Mouse (Mus musculus): ENCODE data around the gene Acrbp. TPM values are rescaled to one million over a fixed set of nuclear protein-coding genes. Genes with fewer than 3 reads are reported as not detected.
A peak's percentile ranks its signal among the peaks of the same experiment; 100 is the strongest.

Gene Acrbp
- polyA plus RNA-seq, 1 experiment from 2014 or later, result 8.3 TPM

GRCm38 (mm10) chr6:125098513-125098912 lies 49.0 kb downstream of the Acrbp start:
- Histone ChIP-seq H3K4me2 (peak overlapping the region; percentile 98), H3K36me3 (ENCODE audit: control insufficient read depth, insufficient read depth, low read length) (peaks cover 27% of the 10 kb centered on the region), H3K9me3 (replicated peaks; ENCODE audit: control insufficient read depth, low read length) (no peaks in the 10 kb centered on the region), H3K4me3 (ENCODE audit: low read depth, low read length) (peak overlapping the region; percentile 99), H3K9ac (ENCODE audit: low read depth, low read length) (peak overlapping the region; percentile 98), H3K27ac (ENCODE audit: low read depth, low read length) (no peak overlapping the region), H3K4me1 (ENCODE audit: control insufficient read depth, insufficient read depth, low read length) (peaks cover 31% of the 10 kb centered on the region), H3K27me3 (ENCODE audit: control insufficient read depth, insufficient read depth, low read length) (no peaks in the 10 kb centered on the region)
- ATAC-seq (replicated peaks; ENCODE audit: insufficient number of reproducible peaks, low FRiP score, low TSS enrichment), result no peak
- WGBS (ENCODE audit: insufficient replicate concordance), result 55% methylated on average over 3 of the region's 3 CpGs

DNA sequence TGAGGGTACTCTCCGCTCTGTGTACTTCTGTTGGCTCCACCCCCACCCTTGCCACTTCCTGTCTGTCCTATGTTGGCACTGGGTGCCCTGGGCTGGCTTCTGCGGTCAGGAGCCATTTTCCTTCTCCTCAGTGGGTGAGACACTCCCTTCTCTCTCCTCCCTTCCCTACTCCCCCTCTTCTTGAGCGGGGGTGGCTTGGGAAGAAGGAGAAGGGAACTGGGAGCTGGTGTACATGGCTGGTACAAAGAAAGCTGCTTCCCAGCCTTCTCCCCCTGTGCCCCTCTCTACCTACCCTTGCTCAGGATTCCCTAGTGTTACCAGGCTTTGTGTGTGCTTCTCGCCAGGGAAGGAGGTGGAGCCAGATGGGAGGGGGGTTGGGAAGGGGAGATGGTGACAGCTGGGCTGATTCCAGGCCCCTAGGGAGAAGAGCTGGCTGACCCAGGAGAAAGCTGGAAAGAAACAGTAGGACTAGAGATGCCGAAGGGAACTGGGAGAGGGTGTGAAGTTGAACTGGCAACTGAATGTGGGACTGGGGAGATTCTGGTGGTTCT lies 50.0 kb downstream of the Acrbp start:
- Histone ChIP-seq H3K9me3 (replicated peaks; ENCODE audit: control insufficient read depth, low read length) (no peaks in the 10 kb centered on the region), H3K36me3 (ENCODE audit: control insufficient read depth, insufficient read depth, low read length) (peaks cover 33% of the 10 kb centered on the region), H3K27ac (ENCODE audit: low read depth, low read length) (no peak overlapping the region), H3K4me3 (ENCODE audit: low read depth, low read length) (peak overlapping the region; percentile 14; the same call in 1 of the 2 replicates), H3K27me3 (ENCODE audit: control insufficient read depth, insufficient read depth, low read length) (no peaks in the 10 kb centered on the region), H3K4me2 (peak overlapping the region; percentile 98), H3K4me1 (ENCODE audit: control insufficient read depth, insufficient read depth, low read length) (peaks cover 31% of the 10 kb centered on the region), H3K9ac (ENCODE audit: low read depth, low read length) (peak overlapping the region; percentile 47)
- no peak for ATAC-seq (replicated peaks; ENCODE audit: insufficient number of reproducible peaks, low FRiP score, low TSS enrichment)
- WGBS (ENCODE audit: insufficient replicate concordance), result 50% methylated on average over 5 of the region's 5 CpGs

GRCm38 (mm10) chr6:125101444-125101843 lies 52.0 kb downstream of the Acrbp start:
- no peak overlapping the region; the same call in 1 of the 2 replicates for H3K27ac ChIP-seq (ENCODE audit: low read depth, low read length)
- H3K4me3 ChIP-seq (ENCODE audit: low read depth, low read length), result no peak overlapping the region
- peaks cover 50% of the 10 kb centered on the region for H3K36me3 ChIP-seq (ENCODE audit: control insufficient read depth, insufficient read depth, low read length)
- H3K9ac ChIP-seq (ENCODE audit: low read depth, low read length), result no peak overlapping the region
- ATAC-seq (replicated peaks; ENCODE audit: insufficient number of reproducible peaks, low FRiP score, low TSS enrichment), result no peak
- no peak overlapping the region for H3K4me2 ChIP-seq
- no peaks in the 10 kb centered on the region for H3K9me3 ChIP-seq (replicated peaks; ENCODE audit: control insufficient read depth, low read length)
- no peaks in the 10 kb centered on the region for H3K27me3 ChIP-seq (ENCODE audit: control insufficient read depth, insufficient read depth, low read length)
- peaks cover 31% of the 10 kb centered on the region for H3K4me1 ChIP-seq (ENCODE audit: control insufficient read depth, insufficient read depth, low read length)
- 69% methylated on average over 9 of the region's 9 CpGs for WGBS (ENCODE audit: insufficient replicate concordance)

DNA sequence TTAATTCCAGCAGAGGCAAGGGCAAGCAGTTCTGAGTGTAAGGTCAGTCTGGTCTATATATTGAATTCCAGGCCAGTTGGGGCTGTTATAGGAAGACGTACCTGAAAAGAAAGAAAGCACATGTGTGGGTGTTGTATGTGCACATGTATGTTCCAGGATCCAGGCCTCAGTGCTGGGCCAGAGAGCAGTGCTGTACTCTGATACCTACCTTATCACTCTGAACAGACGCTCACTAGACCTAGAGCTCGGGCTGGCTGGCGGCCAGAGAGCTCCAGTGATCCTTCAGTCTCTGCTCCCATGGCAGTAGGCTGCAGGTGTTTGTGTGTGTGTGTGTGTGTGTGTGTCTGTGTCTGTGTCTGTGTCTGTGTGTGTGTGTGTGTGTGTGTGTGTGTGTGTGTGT lies 54.7 kb downstream of the Acrbp start:
- Histone ChIP-seq H3K4me3 (ENCODE audit: low read depth, low read length) (no peak overlapping the region), H3K36me3 (ENCODE audit: control insufficient read depth, insufficient read depth, low read length) (peaks cover 78% of the 10 kb centered on the region), H3K9me3 (replicated peaks; ENCODE audit: control insufficient read depth, low read length) (no peaks in the 10 kb centered on the region), H3K27me3 (ENCODE audit: control insufficient read depth, insufficient read depth, low read length) (no peaks in the 10 kb centered on the region), H3K4me2 (no peak overlapping the region; the same call in 1 of the 2 replicates), H3K9ac (ENCODE audit: low read depth, low read length) (no peak overlapping the region), H3K4me1 (ENCODE audit: control insufficient read depth, insufficient read depth, low read length) (peaks cover 12% of the 10 kb centered on the region), H3K27ac (ENCODE audit: low read depth, low read length) (no peak overlapping the region)
- 52% methylated on average over 4 of the region's 4 CpGs for WGBS (ENCODE audit: insufficient replicate concordance)
- 0 out of 2 replicates have a peak, but pooled peaks have one; percentile 66 for ATAC-seq (replicated peaks; ENCODE audit: insufficient number of reproducible peaks, low FRiP score, low TSS enrichment)

DNA sequence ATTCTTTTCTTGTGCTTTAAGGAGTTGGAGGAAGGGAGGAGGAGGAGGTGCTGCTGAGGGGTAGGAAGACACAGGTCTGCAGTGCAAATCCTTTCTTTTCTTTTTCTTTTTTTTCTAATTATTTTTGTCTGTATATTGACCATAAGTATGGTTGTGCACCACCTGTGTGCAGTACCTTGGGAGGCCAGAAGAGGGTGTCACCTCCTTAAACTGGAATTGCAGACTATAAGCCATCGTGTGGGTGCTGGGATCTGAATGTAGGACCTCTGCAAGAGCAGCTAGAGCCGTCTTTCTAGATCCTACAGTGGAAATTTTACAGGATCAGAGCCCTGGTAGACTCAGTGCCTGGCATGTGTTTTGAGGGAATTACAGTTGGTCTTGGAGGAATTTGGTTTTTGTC lies 58.2 kb downstream of the Acrbp start:
- no peak overlapping the region for H3K4me2 ChIP-seq
- H3K27me3 ChIP-seq (ENCODE audit: control insufficient read depth, insufficient read depth, low read length), result no peaks in the 10 kb centered on the region
- H3K9ac ChIP-seq (ENCODE audit: low read depth, low read length), result no peak overlapping the region
- no peak overlapping the region for H3K4me3 ChIP-seq (ENCODE audit: low read depth, low read length)
- ATAC-seq (replicated peaks; ENCODE audit: insufficient number of reproducible peaks, low FRiP score, low TSS enrichment), result no peak
- H3K36me3 ChIP-seq (ENCODE audit: control insufficient read depth, insufficient read depth, low read length), result peaks cover 88% of the 10 kb centered on the region
- H3K9me3 ChIP-seq (replicated peaks; ENCODE audit: control insufficient read depth, low read length), result no peaks in the 10 kb centered on the region
- 91% methylated on average over 2 of the region's 2 CpGs for WGBS (ENCODE audit: insufficient replicate concordance)
- no peaks in the 10 kb centered on the region for H3K4me1 ChIP-seq (ENCODE audit: control insufficient read depth, insufficient read depth, low read length)
- H3K27ac ChIP-seq (ENCODE audit: low read depth, low read length), result no peak overlapping the region

DNA sequence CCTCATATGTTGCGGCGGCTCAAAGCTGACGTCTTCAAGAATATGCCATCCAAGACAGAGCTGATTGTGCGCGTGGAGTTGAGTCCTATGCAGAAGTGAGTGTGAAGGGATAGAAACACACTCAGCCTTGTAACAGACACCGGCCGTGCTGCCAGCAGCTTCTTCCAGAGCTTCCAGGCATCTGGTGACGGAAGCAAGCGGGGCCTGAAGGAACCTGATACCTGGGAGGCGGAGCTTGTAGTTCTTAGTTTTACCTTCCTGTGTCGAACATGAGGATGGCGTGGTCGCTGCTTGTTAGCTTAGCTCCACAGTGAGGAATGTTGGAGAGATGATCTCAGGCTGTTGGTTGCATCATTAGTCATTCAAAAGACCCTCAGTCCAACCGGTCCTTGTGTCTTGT lies 59.9 kb downstream of the Acrbp start:
- Histone ChIP-seq H3K9ac (ENCODE audit: low read depth, low read length) (no peak overlapping the region), H3K27me3 (ENCODE audit: control insufficient read depth, insufficient read depth, low read length) (no peaks in the 10 kb centered on the region), H3K4me2 (no peak overlapping the region), H3K9me3 (replicated peaks; ENCODE audit: control insufficient read depth, low read length) (no peaks in the 10 kb centered on the region), H3K4me3 (ENCODE audit: low read depth, low read length) (no peak overlapping the region), H3K4me1 (ENCODE audit: control insufficient read depth, insufficient read depth, low read length) (no peaks in the 10 kb centered on the region), H3K36me3 (ENCODE audit: control insufficient read depth, insufficient read depth, low read length) (peaks cover 95% of the 10 kb centered on the region), H3K27ac (ENCODE audit: low read depth, low read length) (no peak overlapping the region)
- no peak for ATAC-seq (replicated peaks; ENCODE audit: insufficient number of reproducible peaks, low FRiP score, low TSS enrichment)
- 87% methylated on average over 14 of the region's 14 CpGs for WGBS (ENCODE audit: insufficient replicate concordance)

GRCm38 (mm10) chr6:125110927-125111326 lies 61.4 kb downstream of the Acrbp start:
- Histone ChIP-seq H3K4me2 (no peak overlapping the region), H3K9me3 (replicated peaks; ENCODE audit: control insufficient read depth, low read length) (no peaks in the 10 kb centered on the region), H3K4me1 (ENCODE audit: control insufficient read depth, insufficient read depth, low read length) (no peaks in the 10 kb centered on the region), H3K4me3 (ENCODE audit: low read depth, low read length) (no peak overlapping the region), H3K27me3 (ENCODE audit: control insufficient read depth, insufficient read depth, low read length) (no peaks in the 10 kb centered on the region), H3K36me3 (ENCODE audit: control insufficient read depth, insufficient read depth, low read length) (peaks cover 92% of the 10 kb centered on the region), H3K27ac (ENCODE audit: low read depth, low read length) (no peak overlapping the region), H3K9ac (ENCODE audit: low read depth, low read length) (no peak overlapping the region)
- no peak for ATAC-seq (replicated peaks; ENCODE audit: insufficient number of reproducible peaks, low FRiP score, low TSS enrichment)
- 91% methylated on average over 7 of the region's 7 CpGs for WGBS (ENCODE audit: insufficient replicate concordance)

- Histone ChIP-seq H3K4me2 (no peak overlapping the region), H3K36me3 (ENCODE audit: control insufficient read depth, insufficient read depth, low read length) (peaks cover 86% of the 10 kb centered on the region), H3K27ac (ENCODE audit: low read depth, low read length) (no peak overlapping the region), H3K4me3 (ENCODE audit: low read depth, low read length) (no peak overlapping the region), H3K9ac (ENCODE audit: low read depth, low read length) (no peak overlapping the region), H3K27me3 (ENCODE audit: control insufficient read depth, insufficient read depth, low read length) (no peaks in the 10 kb centered on the region), H3K4me1 (ENCODE audit: control insufficient read depth, insufficient read depth, low read length) (no peaks in the 10 kb centered on the region), H3K9me3 (replicated peaks; ENCODE audit: control insufficient read depth, low read length) (no peaks in the 10 kb centered on the region)
- 91% methylated on average over 11 of the region's 11 CpGs for WGBS (ENCODE audit: insufficient replicate concordance)
- no peak for ATAC-seq (replicated peaks; ENCODE audit: insufficient number of reproducible peaks, low FRiP score, low TSS enrichment)
Measured at GRCm38 (mm10) chr6:125112553-125112952, 63.1 kb downstream of the Acrbp start.

Data from heart, embryonic 11.5 days (tissue).